Mouse (Mus musculus): ENCODE results near the gene Aprt. TPM values are rescaled to one million over a fixed set of nuclear protein-coding genes. Genes with fewer than 3 reads are reported as not detected.

Gene Aprt
- total and polyA plus RNA-seq, 3 experiments: 516 to 561 (median 524) TPM

DNA sequence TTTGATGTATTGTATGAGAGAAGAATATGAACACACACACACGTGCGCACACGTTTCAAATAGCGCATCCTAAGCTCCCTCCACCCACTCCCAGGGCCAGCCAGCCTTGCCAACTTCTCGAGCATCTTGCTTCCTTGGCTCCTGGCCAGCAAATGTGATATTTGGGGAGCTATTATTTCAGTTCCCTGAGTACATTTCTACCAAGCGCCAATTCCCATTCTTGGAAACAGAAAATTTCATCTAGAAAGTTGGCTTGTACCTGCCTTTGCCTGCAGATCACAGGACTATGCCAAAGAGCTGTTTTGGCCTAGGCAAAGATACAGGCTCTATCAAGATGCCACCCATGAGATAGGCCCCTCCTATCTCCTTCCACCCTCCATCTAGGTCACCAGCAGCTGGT lies 21.9 kb downstream of the Aprt start:
- in situ Hi-C loops (cut with MboI; ENCODE audit: low pct_ligation_motif_present, low pct_unique_long_range_greater_than_20kb, low sequenced_read_pairs): no loop called here
- TF ChIP-seq RCOR1 (conservative IDR thresholded peaks at IDR 0.05; ENCODE audit: low read depth, low read length) (no peak), RAD21 (IDR thresholded peaks at IDR 0.05; ENCODE audit: low read depth, low read length) (no peak), GABPA (IDR thresholded peaks at IDR 0.05; ENCODE audit: insufficient replicate concordance, low read depth, low read length) (no peak), USF2 (conservative IDR thresholded peaks at IDR 0.05; ENCODE audit: low read depth, low read length) (no peak), ELF1 (IDR thresholded peaks at IDR 0.05; ENCODE audit: low read depth, low read length) (no peak), IRF4 (IDR thresholded peaks at IDR 0.05; ENCODE audit: low read depth, low read length) (no peak), PAX5 (IDR thresholded peaks at IDR 0.05; ENCODE audit: low read length) (no peak), KAT2A (IDR thresholded peaks at IDR 0.05; ENCODE audit: insufficient replicate concordance, low read length) (no peak), POLR2A (IDR thresholded peaks at IDR 0.05; ENCODE audit: low read depth, low read length) (no peak), SIN3A (IDR thresholded peaks at IDR 0.05; ENCODE audit: low read length) (no peak)
- no peak overlapping the region for H3K4me2 ChIP-seq (ENCODE audit: insufficient read depth, low read depth, poor library complexity, severe bottlenecking)
- no peak overlapping the region for H3K9ac ChIP-seq (ENCODE audit: insufficient read depth, low read depth)
- H3K79me2 ChIP-seq (replicated peaks; ENCODE audit: control insufficient read depth, extremely low read depth, insufficient read depth, poor library complexity, severe bottlenecking): peaks cover 3% of the 10 kb centered on the region; the same call in 1 of the 2 replicates
- no peak overlapping the region for H3K4me3 ChIP-seq (replicated peaks in 1 of 3; ENCODE audit: low read depth in 2 of 3, low read length in 2 of 3, poor library complexity in 1 of 3)
- H3K27me3 ChIP-seq (replicated peaks): no peaks in the 10 kb centered on the region
- no peak overlapping the region for H3K27ac ChIP-seq (ENCODE audit: insufficient read depth, low read depth)
- H3K9me3 ChIP-seq (replicated peaks; ENCODE audit: low read length): no peaks in the 10 kb centered on the region
- no peaks in the 10 kb centered on the region for H3K36me3 ChIP-seq (replicated peaks in 1 of 2; ENCODE audit: control insufficient read depth in 1 of 2, insufficient read depth in 1 of 2, low read length in 1 of 2)
- H3K4me1 ChIP-seq (ENCODE audit: control insufficient read depth in 1 of 2, insufficient read depth in 2 of 2): peaks cover 12 to 38% of the 10 kb centered on the region in 2 experiments
- no peak for DNase-seq (ENCODE audit: extremely low read depth)
- dilution Hi-C loops (cut with MboI; ENCODE audit: extremely low pct_ligation_motif_present, extremely low pct_unique_long_range_greater_than_20kb, low sequenced_read_pairs): no loop called here

DNA sequence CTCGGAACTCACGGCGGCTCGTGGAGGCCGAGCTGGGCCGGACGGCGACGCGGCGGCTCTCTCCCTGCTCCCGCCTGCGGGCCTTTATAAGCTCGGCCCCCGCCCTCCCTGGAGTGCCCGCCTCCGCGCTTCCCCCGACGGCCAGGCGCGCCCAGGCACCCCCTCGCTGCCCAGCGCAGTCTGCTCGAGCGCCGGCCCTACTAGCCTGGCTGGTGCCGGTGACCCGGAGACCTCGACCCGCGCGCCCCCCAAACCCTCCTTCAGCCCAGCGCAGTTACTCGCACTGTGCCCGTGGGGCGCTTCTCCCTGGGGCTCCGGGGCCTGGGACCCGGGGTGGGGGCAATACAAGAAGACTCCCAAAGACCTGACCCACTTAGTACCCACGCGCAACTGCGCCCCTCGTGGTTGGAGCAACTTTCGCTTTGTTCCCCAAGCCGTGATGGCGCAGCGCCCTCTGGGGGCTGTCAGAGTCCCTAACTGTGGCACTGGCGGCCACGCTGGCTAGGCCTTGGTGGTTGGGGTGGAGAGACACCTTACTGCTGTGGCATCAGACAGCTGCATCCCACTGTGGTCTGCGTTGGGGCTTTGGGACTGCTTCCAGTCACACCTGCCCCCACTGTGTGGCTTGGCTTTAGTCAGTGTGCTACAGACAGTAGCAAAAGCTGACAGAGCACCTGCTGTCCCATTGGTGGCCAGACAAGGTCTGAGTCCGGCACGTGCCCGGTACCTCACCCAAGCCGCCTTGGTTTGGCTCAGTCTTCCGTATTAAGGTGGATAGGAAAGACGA lies 25.3 kb downstream of the Aprt start, which contains the start of gene Piezo1:
Gene Piezo1, minus strand, starts transcription at position 65 of the 787 bp plus-strand sequence.
- Histone ChIP-seq H3K9me3 (replicated peaks; ENCODE audit: low read length) (no peaks in the 10 kb centered on the region), H3K4me2 (ENCODE audit: insufficient read depth, low read depth, poor library complexity, severe bottlenecking) (peak within 1 kb of the TSS; percentile 67), H3K4me1 (ENCODE audit: control insufficient read depth in 1 of 2, insufficient read depth in 2 of 2) (peaks cover 13 to 42% of the 10 kb centered on the region in 2 experiments), H3K79me2 (replicated peaks; ENCODE audit: control insufficient read depth, extremely low read depth, insufficient read depth, poor library complexity, severe bottlenecking) (peaks cover 17% of the 10 kb centered on the region), H3K36me3 (replicated peaks in 1 of 2; ENCODE audit: control insufficient read depth in 1 of 2, insufficient read depth in 1 of 2, low read length in 1 of 2) (peaks cover 0 to 2% of the 10 kb centered on the region in 2 experiments), H3K27me3 (replicated peaks) (no peaks in the 10 kb centered on the region), H3K4me3 (replicated peaks in 1 of 3; ENCODE audit: low read depth in 2 of 3, low read length in 2 of 3, poor library complexity in 1 of 3) (peak within 1 kb of the TSS; percentile 69 to 86 (median 82)), H3K27ac (ENCODE audit: insufficient read depth, low read depth) (peak within 1 kb of the TSS; percentile 53), H3K9ac (ENCODE audit: insufficient read depth, low read depth) (peak within 1 kb of the TSS; percentile 31)
- dilution Hi-C loops (cut with MboI; ENCODE audit: extremely low pct_ligation_motif_present, extremely low pct_unique_long_range_greater_than_20kb, low sequenced_read_pairs) (no loop called here), in situ Hi-C loops (cut with MboI; ENCODE audit: low pct_ligation_motif_present, low pct_unique_long_range_greater_than_20kb, low sequenced_read_pairs) (no loop called here)
- peak; percentile 90 for DNase-seq (ENCODE audit: extremely low read depth)
- TF ChIP-seq ZC3H11A (IDR thresholded peaks at IDR 0.05; ENCODE audit: low read depth, low read length): no peak
- no peak for TF ChIP-seq ELF1 (IDR thresholded peaks at IDR 0.05; ENCODE audit: low read depth, low read length)
- peak; percentile 91 for TF ChIP-seq BHLHE40 (IDR thresholded peaks at IDR 0.05; ENCODE audit: low read depth, low read length)
- peak; percentile 68; the same call in 1 of the 2 replicates for TF ChIP-seq TBP (conservative IDR thresholded peaks at IDR 0.05; ENCODE audit: low read depth, low read length)
- no peak for TF ChIP-seq PAX5 (IDR thresholded peaks at IDR 0.05; ENCODE audit: low read length)
- TF ChIP-seq MYC (IDR thresholded peaks at IDR 0.05; ENCODE audit: low read depth, low read length): peak; percentile 70; the same call in 1 of the 2 replicates
- TF ChIP-seq ETS1 (conservative IDR thresholded peaks at IDR 0.05; ENCODE audit: low read depth, low read length): no peak
- TF ChIP-seq NELFE (IDR thresholded peaks at IDR 0.05; ENCODE audit: low read depth, low read length): peak; percentile 69; the same call in 1 of the 2 replicates
- TF ChIP-seq IRF4 (IDR thresholded peaks at IDR 0.05; ENCODE audit: low read depth, low read length): no peak; the same call in 1 of the 2 replicates
- no peak for TF ChIP-seq MAFK (IDR thresholded peaks at IDR 0.05; ENCODE audit: insufficient replicate concordance, low read length)
- TF ChIP-seq MAX (IDR thresholded peaks at IDR 0.05; ENCODE audit: low read length): peak; percentile 67; the same call in 1 of the 2 replicates
- peak; percentile 53 to 99 for TF ChIP-seq CTCF (conservative IDR thresholded peaks at IDR 0.05 in 1 of 2, IDR thresholded peaks at IDR 0.05 in 1 of 2; ENCODE audit: low read depth in 2 of 2, low read length in 2 of 2)
- TF ChIP-seq SMC3 (IDR thresholded peaks at IDR 0.05; ENCODE audit: low read depth, low read length): peak; percentile 91
- no peak for TF ChIP-seq CHD1 (IDR thresholded peaks at IDR 0.05; ENCODE audit: low read depth, low read length)
- TF ChIP-seq ZKSCAN1 (IDR thresholded peaks at IDR 0.05; ENCODE audit: borderline replicate concordance, low read depth, low read length): no peak
- TF ChIP-seq E2F4 (IDR thresholded peaks at IDR 0.05; ENCODE audit: insufficient replicate concordance, low read depth, low read length): no peak
- peak; percentile 39; the same call in 1 of the 2 replicates for TF ChIP-seq HCFC1 (IDR thresholded peaks at IDR 0.05; ENCODE audit: low read depth, low read length)
- no peak for TF ChIP-seq JUND (conservative IDR thresholded peaks at IDR 0.05; ENCODE audit: low read depth, low read length)
- no peak; the same call in 1 of the 2 replicates for TF ChIP-seq ZMIZ1 (IDR thresholded peaks at IDR 0.05; ENCODE audit: low read depth, low read length)
- peak; percentile 36; the same call in 1 of the 2 replicates for TF ChIP-seq NRF1 (IDR thresholded peaks at IDR 0.05; ENCODE audit: low read depth, low read length)
- no peak for TF ChIP-seq KAT2A (IDR thresholded peaks at IDR 0.05; ENCODE audit: insufficient replicate concordance, low read length)
- peak; percentile 18; the same call in 1 of the 2 replicates for TF ChIP-seq EP300 (IDR thresholded peaks at IDR 0.05; ENCODE audit: low read length)
- TF ChIP-seq RAD21 (IDR thresholded peaks at IDR 0.05; ENCODE audit: low read depth, low read length): peak; percentile 81
- peak; percentile 36; the same call in 1 of the 2 replicates for TF ChIP-seq MXI1 (IDR thresholded peaks at IDR 0.05; ENCODE audit: low read depth, low read length)
- TF ChIP-seq USF1 (IDR thresholded peaks at IDR 0.05; ENCODE audit: low read depth, low read length): no peak
- no peak for TF ChIP-seq CHD2 (IDR thresholded peaks at IDR 0.05; ENCODE audit: low read length)

Measured in CH12.LX (cell line).